Mouse (Mus musculus): Measurements from ENCODE around the gene Zfp57. TPM values are rescaled to one million over a fixed set of nuclear protein-coding genes. Genes with fewer than 3 reads are reported as not detected.
"Not testable (repeated sequence)": the region's sequence is repeated elsewhere in the genome, so short reads cannot be mapped to it uniquely, and the experiment has no call there.

Gene Zfp57
- 10 to 100 TPM; 68.8 to 72.1 TPM for total RNA-seq (2021)

DNA sequence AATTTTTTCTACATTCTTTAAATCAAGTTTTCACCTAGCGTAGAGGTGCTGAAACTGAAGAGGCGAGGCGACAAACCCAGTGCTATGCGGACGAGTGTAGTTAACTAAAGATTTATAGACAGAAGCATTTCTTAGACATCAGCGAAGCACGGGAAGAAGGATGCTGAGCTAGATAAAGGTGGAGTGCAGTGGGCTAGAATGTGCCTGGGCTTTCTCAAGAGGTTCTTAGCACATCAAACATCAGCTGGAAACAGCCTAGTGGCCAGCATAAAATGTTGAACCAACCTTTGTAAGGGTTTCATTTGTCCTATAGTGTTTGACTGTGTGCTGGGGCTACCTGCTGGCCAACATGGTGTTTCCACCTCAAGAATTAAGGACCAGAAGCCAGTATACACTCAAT lies at the start of gene Zfp57:
Gene Zfp57, plus strand, starts transcription at position 301 of the 400 bp plus-strand sequence.
- no peak for DNase-seq (ENCODE audit: extremely low spot score in 1 of 2, low spot score in 2 of 2)
- intact Hi-C loops (cut with DNase I), result loop anchor here (5.0 kb wide), 2 partner anchors 44 to 46 kb away; partner anchors contain the start of genes Gabbr1, Znrd1 and Znrd1as

DNA sequence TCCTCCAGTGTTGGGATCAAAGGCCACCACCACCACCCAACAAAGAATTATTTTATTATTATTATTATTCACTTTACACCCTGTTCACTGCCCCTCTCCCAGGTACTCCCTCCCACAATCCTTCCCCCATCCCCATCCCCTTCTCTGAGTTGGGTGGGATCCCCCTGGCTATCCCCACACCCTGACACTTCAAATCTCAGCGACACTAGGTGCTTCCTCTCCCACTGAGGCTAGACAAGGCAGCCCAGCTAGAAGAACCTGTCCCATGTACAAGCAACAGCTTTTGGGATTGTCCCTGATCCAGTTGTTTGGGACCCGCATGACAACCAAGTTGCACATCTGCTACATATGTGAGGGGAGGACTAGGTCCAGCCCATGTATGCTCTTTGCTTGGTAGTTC lies 48.3 kb upstream of the Zfp57 start:
- intact Hi-C loops (cut with DNase I), result no loop called here
- DNase-seq (ENCODE audit: extremely low spot score in 1 of 2, low spot score in 2 of 2), result no peak

DNA sequence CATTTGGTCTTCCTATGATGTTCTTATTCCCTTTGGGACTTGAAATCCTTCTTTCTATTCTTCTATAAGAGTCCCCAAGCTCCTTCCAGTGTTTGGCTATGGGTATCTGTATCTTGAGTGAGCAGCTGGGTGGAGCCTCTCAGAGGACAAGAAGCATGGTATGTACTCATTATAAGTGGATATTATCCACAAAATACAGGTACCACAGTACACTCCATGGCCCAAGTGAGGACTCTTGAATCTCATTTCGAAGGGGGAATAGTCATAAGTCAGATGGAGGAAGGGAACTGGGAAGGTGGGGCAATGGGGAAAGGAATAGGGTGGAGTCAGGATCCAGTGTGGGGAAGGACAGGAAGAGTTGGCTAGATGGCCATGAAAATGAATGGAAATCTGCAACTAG lies 47.9 kb upstream of the Zfp57 start:
- intact Hi-C loops (cut with DNase I), result no loop called here
- DNase-seq (ENCODE audit: extremely low spot score in 1 of 2, low spot score in 2 of 2), result no peak

DNA sequence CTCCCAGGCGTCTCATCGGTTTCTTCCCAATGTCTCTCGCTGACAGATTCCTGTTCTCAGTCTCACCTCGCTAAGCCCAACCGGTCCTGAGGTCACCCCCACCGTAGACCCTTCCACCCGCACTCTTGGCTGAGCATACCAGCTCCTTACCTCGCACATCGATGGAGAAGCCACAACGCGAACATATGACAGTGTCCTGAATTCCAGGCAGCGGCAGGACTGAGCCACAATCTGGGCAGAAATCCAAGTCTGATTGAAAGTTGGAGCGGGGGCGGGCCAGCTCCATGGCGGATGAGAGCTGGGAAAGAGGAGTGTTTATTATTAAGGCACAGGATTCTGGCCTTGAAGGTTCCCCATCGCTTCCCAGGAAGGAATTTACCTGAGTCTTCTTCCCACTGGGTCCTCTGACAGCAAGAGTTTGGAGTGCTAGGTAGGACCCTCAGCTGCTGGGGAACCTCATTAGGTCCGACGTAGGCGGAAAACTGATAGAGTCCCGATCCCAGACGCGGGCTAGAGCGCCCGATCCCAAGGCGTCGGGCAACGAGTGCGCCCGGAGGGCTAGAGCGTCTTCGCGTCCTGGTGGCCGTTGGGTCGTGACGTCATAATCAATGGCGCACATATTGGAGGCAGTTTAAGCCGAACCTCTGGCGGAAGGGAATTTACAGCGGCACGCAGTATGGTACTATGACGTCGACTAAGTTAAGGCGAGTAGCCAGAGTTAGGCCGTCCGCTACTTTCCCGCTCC lies 42.8 kb upstream of the Zfp57 start, which contains the start of the genes Znrd1 and Znrd1as:
Gene Znrd1, minus strand, starts transcription at position 561 of the 745 bp plus-strand sequence.
Gene Znrd1as, plus strand, starts transcription at position 594 of the 745 bp plus-strand sequence.
- intact Hi-C loops (cut with DNase I), result loop anchor here (5.0 kb wide), 1 partner anchor 44 kb away; the partner anchor contains the start of gene Zfp57
- peak; percentile 95 to 97 for DNase-seq (ENCODE audit: extremely low spot score in 1 of 2, low spot score in 2 of 2)

DNA sequence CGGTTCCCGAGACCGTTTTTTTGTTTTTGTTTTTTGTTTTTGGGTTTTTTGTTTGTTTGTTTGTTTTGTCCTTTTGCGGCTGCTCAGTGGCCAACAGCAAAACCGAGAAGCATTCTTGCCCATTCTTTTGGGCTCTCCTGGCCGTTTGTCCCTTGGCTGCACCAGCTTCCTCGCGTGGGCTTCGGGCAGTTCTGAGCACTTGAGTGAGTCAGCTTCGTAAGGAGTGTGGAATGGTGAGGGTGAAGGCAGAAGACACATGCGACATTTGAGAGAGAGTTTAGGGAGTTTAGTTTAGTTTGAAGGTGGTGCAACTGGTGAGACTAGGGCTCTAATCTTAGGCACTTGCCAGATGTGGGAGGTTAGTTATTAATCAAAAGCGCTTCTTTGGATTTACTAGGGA lies 42.1 kb upstream of the Zfp57 start:
- intact Hi-C loops (cut with DNase I), result loop anchor here (5.0 kb wide), 1 partner anchor 43 kb away; the partner anchor contains the start of gene Zfp57
- DNase-seq (ENCODE audit: extremely low spot score in 1 of 2, low spot score in 2 of 2), result no peak

DNA sequence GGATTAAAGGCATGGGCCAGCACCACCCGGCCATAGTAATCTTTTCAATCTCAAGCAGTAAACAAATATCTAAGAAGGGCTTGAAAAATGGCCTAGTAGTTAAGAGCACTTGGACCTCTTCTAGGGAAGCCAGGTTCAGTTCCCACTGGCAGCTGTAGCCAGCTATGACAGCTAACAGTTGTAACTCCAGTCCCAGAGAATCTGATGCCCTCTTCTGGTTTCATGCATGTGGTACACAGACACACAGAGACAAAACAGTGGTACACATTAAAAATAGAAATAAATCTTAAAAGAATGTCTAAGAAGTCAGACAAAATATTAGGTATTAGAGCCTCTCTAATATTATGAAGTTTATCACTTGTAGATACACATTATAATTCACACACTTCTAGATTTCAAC lies 39.8 kb upstream of the Zfp57 start:
- intact Hi-C loops (cut with DNase I), result no loop called here
- DNase-seq (ENCODE audit: extremely low spot score in 1 of 2, low spot score in 2 of 2), result no peak

DNA sequence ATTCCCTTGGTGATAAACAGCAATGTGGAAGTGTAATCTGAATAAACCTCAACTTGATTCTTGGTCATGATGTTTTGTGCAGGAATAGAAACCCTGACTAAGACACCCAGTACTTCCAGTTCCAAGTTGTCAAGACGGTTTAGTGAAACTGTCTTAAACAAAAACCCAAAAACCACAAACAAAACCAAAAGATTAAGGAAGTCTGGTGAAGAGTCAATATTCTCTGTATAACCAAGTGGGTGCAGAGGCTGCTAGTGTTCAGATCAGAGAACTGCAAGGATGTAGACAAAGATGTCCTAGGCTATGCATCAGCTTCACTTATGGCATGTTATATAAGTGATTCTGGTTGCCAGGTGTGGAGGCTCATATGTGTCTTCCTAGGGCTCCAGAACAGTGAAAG lies 34.1 kb upstream of the Zfp57 start:
- intact Hi-C loops (cut with DNase I), result no loop called here
- no peak for DNase-seq (ENCODE audit: extremely low spot score in 1 of 2, low spot score in 2 of 2)

- intact Hi-C loops (cut with DNase I), result no loop called here
- no peak for DNase-seq (ENCODE audit: extremely low spot score in 1 of 2, low spot score in 2 of 2)
Observed at GRCm38 (mm10) chr17:36970316-36970890, 30.6 kb upstream of the Zfp57 start.

- DNase-seq (ENCODE audit: extremely low spot score in 1 of 2, low spot score in 2 of 2), result no peak
- intact Hi-C loops (cut with DNase I), result no loop called here
Observed at GRCm38 (mm10) chr17:36971172-36971850, 29.7 kb upstream of the Zfp57 start.

DNA sequence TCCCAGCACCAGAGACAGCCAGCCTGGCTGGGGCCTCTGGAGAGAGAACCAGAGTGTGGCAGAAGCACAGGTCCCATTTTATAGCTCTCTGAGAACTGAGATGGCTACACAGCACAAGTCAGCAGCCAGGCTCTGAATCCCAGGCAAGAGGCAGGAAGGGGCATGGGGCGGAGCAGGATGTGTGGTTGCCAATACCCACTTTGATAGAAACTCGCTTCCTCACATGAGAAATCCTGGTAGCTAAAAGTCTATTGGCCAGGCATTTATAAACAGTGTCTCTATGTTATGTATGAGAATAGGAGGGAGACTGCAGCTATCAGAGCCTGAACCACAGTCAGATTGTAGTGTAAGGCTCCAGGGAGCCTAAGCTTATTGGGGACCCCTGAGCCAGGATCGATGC lies 28.2 kb upstream of the Zfp57 start:
- intact Hi-C loops (cut with DNase I), result no loop called here
- DNase-seq (ENCODE audit: extremely low spot score in 1 of 2, low spot score in 2 of 2), result no peak

GRCm38 (mm10) chr17:36973271-36973787 lies 27.6 kb upstream of the Zfp57 start:
- intact Hi-C loops (cut with DNase I), result no loop called here
- no peak for DNase-seq (ENCODE audit: extremely low spot score in 1 of 2, low spot score in 2 of 2)

DNA sequence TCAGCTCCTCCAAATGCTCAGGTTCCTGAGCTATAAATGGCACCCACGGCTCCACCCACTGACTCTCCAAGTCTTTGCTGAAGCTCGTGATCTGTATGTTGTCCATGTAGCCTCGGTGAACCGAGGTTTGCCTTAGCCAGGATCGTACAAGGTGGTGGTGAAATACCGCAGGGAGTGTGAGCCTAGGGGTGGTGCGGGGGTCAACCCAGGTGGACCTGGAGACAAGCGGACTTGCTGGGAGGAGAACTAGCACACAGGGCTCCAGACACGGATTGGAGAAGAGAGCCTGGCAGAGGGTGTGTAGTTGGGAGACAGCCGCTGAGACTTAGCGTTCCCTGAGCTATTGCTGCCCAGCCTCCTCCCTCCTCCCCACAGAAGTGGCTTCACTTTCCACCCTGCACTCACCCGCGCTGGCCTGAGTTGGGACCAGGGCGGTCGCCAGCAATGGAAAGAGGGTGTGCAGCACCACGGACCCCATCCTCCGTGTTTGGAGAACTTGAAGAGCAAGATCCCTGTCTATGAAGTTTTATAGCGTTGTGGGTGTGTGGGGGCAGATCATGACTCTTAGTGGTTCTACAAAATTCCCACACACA lies 19.6 kb upstream of the Zfp57 start, which contains the start of gene 2410137M14Rik:
Gene 2410137M14Rik, minus strand, starts transcription at position 17 of the 593 bp plus-strand sequence.
- intact Hi-C loops (cut with DNase I), result no loop called here
- no peak for DNase-seq (ENCODE audit: extremely low spot score in 1 of 2, low spot score in 2 of 2)

- no peak for DNase-seq (ENCODE audit: extremely low spot score in 1 of 2, low spot score in 2 of 2)
- intact Hi-C loops (cut with DNase I), result no loop called here
Observed at GRCm38 (mm10) chr17:36981845-36982244, 19.1 kb upstream of the Zfp57 start.

DNA sequence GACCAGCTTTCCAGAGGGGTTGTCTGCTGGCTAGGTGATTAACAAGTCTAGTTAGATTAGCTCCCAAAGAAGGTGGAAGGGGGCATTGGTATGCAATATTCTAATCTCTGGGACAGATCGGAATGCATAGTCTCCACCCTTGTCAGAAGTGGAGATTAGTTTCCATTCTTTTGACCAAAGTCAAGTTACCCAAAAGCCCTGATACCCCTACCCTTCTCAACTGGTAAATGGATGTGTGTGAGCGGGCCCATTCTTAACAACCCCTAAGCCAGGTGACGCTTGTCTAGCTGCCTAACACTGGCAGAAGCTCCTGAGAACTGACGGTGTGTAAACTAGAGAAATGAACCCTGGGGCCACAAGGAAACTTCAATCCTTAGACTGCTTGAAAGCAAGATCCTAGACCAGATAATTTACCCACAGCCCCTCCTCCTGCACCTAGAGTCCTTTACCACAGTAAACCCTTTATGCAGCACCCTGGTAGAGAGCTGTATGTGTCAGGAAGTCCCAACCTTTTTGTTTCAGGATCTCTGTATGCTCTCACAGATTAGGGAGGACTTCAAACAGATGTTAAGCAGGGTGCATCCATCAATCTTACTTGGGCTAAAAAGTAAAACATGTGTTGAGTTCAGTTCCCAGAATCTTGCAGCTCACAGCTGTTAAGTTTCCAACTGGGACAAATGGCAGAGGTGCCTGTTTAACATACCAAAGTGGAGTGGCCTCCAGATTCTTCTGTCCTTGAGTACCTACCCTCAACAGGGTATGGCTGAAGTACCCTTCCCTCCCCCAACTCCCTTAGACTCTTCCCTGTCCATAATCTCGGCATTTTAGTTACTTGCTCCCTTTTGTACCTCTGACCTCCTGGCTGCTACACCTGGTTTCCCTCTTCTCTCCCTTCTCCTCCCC lies 18.5 kb upstream of the Zfp57 start:
- intact Hi-C loops (cut with DNase I), result no loop called here
- DNase-seq (ENCODE audit: extremely low spot score in 1 of 2, low spot score in 2 of 2), result no peak

GRCm38 (mm10) chr17:36988475-36988874 lies 12.5 kb upstream of the Zfp57 start:
- intact Hi-C loops (cut with DNase I), result no loop called here
- peak in 1 of 2 experiments; percentile 32 for DNase-seq (ENCODE audit: extremely low spot score in 1 of 2, low spot score in 2 of 2)

DNA sequence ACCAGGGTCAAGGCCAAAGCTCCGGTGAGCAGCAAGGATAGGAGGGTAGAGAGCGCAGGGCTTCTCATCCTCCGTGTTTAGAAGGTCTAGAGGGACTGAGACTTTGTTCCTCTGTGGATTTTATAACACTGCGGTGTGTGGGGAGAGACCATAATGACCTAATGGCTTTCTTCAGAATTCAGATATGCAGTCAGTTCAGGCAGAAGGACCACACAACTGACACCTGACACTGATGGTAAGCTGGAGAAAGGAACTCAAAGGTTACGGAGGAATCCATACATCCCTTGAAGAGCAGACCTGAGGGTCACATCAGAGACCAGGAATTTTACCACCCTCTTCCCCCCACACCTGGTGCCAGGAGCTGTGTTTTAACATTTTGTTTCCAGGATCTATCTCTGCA lies 11.5 kb upstream of the Zfp57 start, which contains the start of gene H2-M5:
Gene H2-M5, minus strand, starts transcription at position 101 of the 400 bp plus-strand sequence.
- intact Hi-C loops (cut with DNase I), result no loop called here
- no peak for DNase-seq (ENCODE audit: extremely low spot score in 1 of 2, low spot score in 2 of 2)

- intact Hi-C loops (cut with DNase I); DNase-seq (ENCODE audit: extremely low spot score in 1 of 2, low spot score in 2 of 2): not testable (repeated sequence)
Observed at GRCm38 (mm10) chr17:36990630-36991029, 10.3 kb upstream of the Zfp57 start.

All from left cerebral cortex, postnatal 10 days (tissue).